Mouse (Mus musculus): ENCODE data around the gene Clmp.

DNA sequence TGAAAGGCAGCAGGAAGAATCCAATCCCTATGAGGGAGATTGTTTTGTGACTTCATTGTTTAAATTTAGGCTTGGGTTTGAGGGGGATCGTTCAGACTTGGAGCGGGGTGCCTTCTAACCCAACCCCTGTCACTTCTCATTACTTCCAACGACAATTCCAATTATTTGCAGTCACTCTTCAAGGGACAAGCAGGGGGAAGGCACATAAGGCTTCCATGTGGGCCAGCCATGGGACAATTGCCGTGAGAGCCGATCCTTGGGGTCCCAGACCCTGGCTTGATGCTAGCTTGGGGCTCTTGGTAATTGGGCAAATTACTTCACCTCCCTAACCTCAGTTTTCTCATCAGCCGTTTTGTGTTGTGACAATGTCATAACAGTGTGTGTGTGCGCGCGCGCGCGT, 8.5 kb downstream of the Clmp start:
- TF ChIP-seq POLR2A (IDR thresholded peaks at IDR 0.05; ENCODE audit: insufficient read depth, low read length) (no peak), CTCF (IDR thresholded peaks at IDR 0.05; ENCODE audit: low read depth, low read length) (no peak)

Measured in ES-Bruce4 (cell line).